Mouse (Mus musculus): ENCODE measurements around the gene Tmem108.

The Tmem108 gene

DNA sequence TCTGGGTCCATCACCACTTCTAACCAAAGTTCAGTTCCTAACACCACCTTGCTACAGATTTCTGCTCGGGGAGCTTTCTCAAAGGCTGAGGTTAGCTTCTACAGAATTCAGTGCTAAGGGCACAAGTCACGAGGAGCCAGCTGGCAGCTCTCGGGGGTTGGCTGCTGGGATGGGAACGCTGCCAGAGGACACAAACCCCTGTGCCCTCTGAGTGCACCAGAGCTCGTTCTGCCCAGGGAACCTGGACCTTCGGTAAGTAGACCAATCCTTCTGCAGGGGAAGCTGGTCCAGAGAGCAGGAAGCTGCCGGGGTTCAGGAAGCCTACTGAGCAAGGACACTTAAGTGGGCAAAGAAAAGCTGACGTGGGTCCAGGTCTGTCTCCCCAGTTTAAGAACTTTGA is 40.6 kb downstream of the Tmem108 start:
- DNase-seq (ENCODE audit: low spot score in 2 of 2) = peak; percentile 23 to 66

DNA sequence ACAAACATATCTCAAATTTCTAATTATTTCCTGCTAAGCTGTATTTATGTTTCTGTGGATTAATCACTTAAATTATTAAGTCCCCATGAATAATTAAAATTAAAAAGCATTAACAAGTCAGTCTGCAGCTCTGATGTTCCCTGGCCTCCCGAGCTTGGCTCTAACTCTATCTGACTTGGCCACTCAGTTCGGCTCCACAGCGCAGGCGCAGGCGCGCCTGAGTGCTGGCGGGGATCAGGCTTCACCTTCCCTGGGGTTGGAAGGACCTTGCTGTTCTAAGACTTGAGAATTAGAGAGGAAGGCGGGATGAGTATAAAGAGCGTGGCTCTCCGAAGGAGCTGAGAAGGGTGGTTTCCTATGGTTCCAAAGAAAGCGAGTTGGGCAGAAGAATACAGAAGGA is 41.6 kb downstream of the Tmem108 start:
- DNase-seq (ENCODE audit: low spot score in 2 of 2) = peak; percentile 32 to 51

- DNase-seq (ENCODE audit: low spot score in 2 of 2) = no peak
Observed at GRCm38 (mm10) chr9:103716002-103716401, 45.6 kb downstream of the Tmem108 start.

DNA sequence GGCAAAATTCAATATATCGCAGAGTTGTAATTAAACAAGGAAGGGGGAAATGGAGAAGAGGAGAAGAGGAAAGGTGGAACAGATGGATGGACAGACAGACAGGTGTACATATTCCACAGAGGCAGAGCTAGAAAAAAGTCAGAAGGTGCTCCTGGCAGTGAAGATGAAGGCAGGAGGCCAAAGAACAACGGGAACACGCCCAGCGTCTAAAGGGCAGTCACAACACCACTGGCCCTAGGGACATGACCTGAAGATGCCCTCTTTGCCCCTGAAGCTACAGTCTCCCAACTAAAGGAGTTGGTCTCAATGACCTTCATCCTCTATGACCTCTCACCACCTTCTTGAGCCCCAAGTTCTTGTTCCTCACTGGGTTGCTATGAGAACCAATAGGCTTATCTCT is 46.3 kb downstream of the Tmem108 start:
- no peak for DNase-seq (ENCODE audit: low spot score in 2 of 2)

DNA sequence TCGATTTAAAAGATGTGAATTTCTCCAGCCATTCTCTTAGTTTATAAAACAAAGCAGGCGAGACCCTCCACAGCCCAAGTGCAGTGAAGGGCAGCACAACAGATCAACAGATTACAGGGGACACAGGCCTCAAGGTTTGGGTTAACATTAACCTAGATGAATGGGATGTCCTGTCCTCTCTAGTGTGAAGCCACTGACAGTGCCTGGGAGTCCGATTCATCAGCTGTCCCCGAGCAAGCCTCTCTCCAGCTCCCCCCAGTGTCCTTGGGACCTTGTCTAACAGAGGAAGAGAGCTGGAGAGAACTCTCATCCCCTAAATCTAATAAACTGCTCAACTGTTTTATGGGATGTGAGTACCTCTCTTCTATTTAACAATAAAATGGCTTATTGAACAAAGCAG is 48.4 kb downstream of the Tmem108 start:
- no peak for DNase-seq (ENCODE audit: low spot score in 2 of 2)

DNA sequence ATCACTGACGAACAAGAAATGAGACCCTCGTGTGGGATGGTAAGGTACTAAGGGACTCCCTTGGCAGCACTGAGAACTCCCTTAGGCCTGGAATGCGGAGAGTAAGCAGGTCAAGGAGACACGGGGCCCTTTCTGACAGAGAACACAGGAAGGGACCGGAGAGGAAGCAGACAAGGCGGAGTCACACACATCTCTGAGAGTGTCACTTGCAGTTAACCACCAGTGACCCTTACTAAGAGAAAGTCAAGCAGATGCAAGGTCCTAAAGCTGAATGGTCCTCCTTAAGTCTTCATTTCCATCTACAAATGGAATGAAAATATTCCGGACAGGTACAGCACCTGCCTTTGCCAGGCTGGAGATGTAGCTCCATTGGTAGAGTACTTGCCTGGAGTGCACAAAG is 48.9 kb downstream of the Tmem108 start:
- DNase-seq (ENCODE audit: low spot score in 2 of 2) = no peak

- DNase-seq (ENCODE audit: low spot score in 2 of 2) = no peak
Observed at GRCm38 (mm10) chr9:103709694-103710093, 51.9 kb downstream of the Tmem108 start.

GRCm38 (mm10) chr9:103708514-103709173 is 53.0 kb downstream of the Tmem108 start:
- no peak for DNase-seq (ENCODE audit: low spot score in 2 of 2)

GRCm38 (mm10) chr9:103707857-103708256 is 53.8 kb downstream of the Tmem108 start:
- DNase-seq (ENCODE audit: low spot score in 2 of 2) = no peak

DNA sequence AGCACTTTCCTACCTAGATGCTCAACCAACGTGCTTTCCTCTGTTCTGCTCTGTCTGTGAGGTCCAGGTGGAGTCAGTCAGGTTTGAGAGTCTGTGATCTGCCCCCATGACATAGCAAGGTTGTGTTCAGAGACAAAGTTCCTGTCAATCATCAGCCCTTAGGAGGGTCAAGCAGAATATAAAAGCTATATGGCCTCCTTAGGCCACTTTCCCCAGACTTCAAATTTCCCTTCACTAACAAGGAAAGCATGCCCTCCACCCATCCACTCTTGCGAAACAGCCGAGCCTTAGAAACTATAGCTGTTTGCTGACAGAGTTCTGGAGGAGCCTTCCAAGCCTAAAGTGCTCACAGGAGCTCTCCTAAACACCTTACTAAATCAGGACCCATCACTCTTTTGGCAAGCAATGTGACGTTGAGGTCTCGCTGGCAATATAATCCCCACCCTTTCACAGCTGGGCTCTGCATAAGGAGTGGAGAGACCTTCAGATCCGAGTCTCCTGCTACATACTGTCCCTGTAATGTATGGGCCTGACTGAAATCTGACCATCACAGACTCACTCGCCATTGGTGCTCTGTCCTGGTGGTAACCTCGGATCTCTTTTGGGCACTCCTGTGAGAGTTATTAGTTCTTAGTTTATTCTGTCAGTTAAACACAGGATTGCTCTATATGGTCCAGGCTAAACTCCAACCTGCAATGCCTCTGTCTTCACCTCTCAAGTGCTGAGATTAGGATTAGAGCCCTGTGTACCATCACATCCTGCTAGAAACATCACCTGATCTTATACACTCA is 54.4 kb downstream of the Tmem108 start:
- no peak for DNase-seq (ENCODE audit: low spot score in 2 of 2)

GRCm38 (mm10) chr9:103705717-103706116 is 55.9 kb downstream of the Tmem108 start:
- DNase-seq (ENCODE audit: low spot score in 2 of 2) = no peak

DNA sequence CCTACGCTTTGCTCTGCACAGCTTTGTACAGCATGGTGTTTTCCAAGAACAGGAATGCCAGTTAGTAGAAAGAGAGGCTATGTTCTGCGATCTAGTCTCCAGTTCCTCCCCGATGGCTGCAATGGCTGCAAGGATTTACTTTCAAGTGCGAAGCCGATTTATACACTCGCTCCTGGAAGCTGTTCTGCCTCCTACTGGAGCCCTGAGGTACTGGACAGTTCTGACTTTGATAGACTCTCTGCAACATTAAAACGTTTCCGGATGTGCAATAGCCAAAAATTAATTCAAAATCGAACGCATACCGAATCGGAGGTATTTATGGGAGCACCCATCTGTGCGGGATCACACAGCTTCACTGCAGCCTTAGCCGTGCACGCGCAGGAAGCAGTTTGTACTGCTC is 58.6 kb downstream of the Tmem108 start:
- DNase-seq (ENCODE audit: low spot score in 2 of 2) = no peak

- DNase-seq (ENCODE audit: low spot score in 2 of 2) = no peak
Observed at GRCm38 (mm10) chr9:103702452-103702851, 59.2 kb downstream of the Tmem108 start.

GRCm38 (mm10) chr9:103701448-103701847 is 60.2 kb downstream of the Tmem108 start:
- DNase-seq (ENCODE audit: low spot score in 2 of 2) = no peak

DNA sequence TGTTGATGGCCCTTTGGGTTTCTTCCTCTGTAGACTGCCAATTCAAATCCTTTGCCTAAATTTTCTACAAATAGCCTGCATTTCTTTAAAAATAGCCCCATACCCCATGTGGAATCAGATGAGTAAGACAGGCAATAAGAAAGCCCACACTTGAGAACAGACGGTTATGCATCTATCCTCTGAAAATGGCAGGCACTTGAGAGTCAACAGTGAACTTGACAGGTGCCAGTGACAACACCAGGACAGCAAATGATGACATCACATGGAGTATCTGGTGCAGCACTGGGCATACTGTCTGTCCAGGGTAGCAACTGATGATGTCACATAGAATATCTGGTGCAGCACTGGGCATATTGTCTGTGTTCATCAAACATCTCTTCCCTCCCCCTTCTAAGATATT is 61.4 kb downstream of the Tmem108 start:
- no peak for DNase-seq (ENCODE audit: low spot score in 2 of 2)

- no peak for DNase-seq (ENCODE audit: low spot score in 2 of 2)
Observed at GRCm38 (mm10) chr9:103696967-103697366, 64.7 kb downstream of the Tmem108 start.

DNA sequence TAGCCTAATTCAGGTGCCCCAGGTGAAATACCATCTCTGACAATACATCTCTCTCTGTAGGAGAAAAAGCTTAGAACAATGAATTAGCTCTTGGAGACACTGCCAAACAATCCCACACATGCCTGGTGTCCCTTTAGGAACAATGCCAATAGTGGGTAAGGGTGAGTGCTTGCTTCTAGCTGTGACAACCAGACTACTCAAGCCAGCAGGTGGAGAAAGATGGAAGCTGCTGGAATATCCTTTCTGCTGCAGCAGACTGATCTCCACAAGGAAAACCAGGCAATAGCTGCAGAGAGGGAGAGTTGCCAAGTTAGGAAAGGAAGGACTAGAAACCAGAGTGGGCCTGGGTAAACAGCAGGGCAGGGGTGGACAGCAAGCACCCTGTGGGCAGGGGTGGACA is 67.8 kb downstream of the Tmem108 start:
- no peak for DNase-seq (ENCODE audit: low spot score in 2 of 2)

DNA sequence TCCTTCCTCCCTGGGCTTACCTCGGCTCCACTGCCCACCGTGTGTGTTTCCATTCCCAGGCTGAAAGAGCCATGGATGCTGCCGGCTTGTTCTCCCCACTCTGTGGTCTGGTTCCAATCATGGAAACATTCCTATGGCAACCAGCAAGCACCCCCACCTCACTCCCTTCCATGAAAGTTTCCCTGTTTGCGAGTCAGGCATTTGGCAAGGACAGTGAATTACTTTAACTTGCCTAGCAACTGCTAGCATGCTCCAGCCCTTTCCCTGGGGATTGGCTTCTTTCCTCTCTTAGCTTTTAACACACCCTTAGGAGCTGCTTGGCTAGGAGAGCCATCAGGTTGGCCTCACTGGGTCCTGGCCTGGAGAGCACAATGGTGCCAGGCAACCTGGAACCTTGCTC is 68.9 kb downstream of the Tmem108 start:
- DNase-seq (ENCODE audit: low spot score in 2 of 2) = no peak

DNA sequence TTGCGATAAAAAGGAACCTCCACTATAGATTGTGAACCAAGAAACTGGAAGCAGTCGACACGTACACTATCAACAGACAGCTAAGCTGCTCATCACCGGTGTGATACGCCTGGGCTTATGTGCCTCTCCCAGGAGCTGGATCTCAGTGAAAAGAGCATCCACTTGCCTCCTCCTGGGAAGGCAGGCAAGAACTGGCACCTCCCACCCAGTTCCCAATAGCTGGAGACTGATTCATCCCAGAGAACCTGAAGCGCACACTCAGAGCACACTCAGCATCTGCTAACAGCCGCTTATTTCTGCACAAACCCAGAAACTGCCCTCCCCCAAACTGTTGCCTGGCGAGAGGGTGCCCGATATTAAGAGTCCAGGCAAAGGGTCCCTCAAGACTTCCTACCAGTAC is 69.8 kb downstream of the Tmem108 start:
- DNase-seq (ENCODE audit: low spot score in 2 of 2) = no peak

GRCm38 (mm10) chr9:103690446-103690845 is 71.2 kb downstream of the Tmem108 start:
- peak; percentile 48 to 55 for DNase-seq (ENCODE audit: low spot score in 2 of 2)

DNA sequence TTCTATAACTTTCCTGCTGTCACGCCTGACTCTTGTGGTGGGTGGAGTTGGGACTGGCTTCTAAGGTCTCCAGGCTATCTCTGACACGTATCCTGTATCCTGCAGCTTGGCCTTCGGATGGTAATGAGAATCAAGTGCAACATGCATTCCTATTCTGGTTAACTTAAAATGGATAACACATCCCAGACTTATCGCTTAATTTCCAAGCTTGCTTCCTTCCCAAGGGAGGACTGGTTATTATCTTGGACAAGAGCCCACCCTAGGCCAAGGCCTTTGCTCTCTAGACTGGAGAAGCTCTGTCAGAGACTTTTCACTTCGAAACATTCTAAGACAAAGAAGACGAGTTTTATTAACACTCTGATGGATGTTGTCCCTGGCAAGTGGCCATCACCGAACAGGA is 71.9 kb downstream of the Tmem108 start:
- peak; percentile 54 to 63 for DNase-seq (ENCODE audit: low spot score in 2 of 2)

DNA sequence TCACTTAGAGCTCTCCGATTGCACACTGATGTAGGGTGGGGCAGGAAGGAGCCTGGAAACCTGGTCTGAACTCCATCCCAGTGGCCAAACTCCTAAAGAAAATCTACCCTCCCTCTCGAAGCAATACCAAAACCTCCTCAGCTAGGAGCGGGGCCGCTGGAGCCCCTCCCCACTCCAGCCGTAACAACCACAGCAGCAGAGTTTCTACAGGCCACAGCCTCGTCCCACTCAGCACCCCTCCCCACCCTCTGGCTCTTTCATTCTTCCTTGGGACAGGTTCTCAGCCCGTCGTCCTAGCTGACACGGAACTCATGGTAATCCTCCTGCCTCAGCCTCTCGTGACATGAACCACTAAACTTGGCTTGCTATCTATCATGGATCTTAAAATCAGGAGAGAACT is 72.6 kb downstream of the Tmem108 start:
- no peak for DNase-seq (ENCODE audit: low spot score in 2 of 2)

GRCm38 (mm10) chr9:103687130-103687529 is 74.5 kb downstream of the Tmem108 start:
- DNase-seq (ENCODE audit: low spot score in 2 of 2) = peak; percentile 27 to 39

Data from heart, adult 9 months (tissue).